Mouse (Mus musculus) lung, postnatal 0 days (tissue): Measurements from ENCODE around the gene Ttc39b.

Experiments
- CTCF ChIP-seq: IDR thresholded peaks from 2 replicates; pipeline ENCODE4 v1.5.1; 2016; ENCODE audit warnings: antibody characterized with exemption, mild to moderate bottlenecking
- EP300 ChIP-seq: IDR thresholded peaks from 2 replicates; pipeline ENCODE4 v1.6.1; 2016; ENCODE audit warnings: antibody characterized with exemption, mild to moderate bottlenecking, control low read depth

- no peak for TF ChIP-seq CTCF
- no peak for TF ChIP-seq EP300
These were observed 26.7 kb upstream of the Ttc39b start for GRCm38 (mm10) chr4:83350719-83351118.
